Mouse (Mus musculus) embryonic fibroblast, embryonic 13.5 days (primary cell): ENCODE data around the gene Popdc3.

Experiments
- CTCF ChIP-seq: IDR thresholded peaks from 2 replicates; pipeline ENCODE4 v1.5.1; 2011; ENCODE audit warnings: mild to moderate bottlenecking, control low read depth, low read length, moderate library complexity, borderline replicate concordance; ENCODE audit not compliant: insufficient read depth
- POLR2A ChIP-seq: IDR thresholded peaks from 2 replicates; pipeline ENCODE4 v1.6.1; 2011; ENCODE audit warnings: low read depth, mild to moderate bottlenecking, control low read depth, low read length, moderate library complexity

GRCm38 (mm10) chr10:45324159-45324558 lies 146.3 kb downstream of the Popdc3 start:
- TF ChIP-seq POLR2A (no peak), CTCF (no peak)
